Mouse (Mus musculus) liver, postnatal 0 days (tissue): ENCODE measurements around the gene D130040H23Rik.

Source experiments
- CTCF ChIP-seq: sonication (generic); IDR thresholded peaks from 2 replicates; pipeline ENCODE4 v1.5.1; 2016; ENCODE audit warnings: antibody characterized with exemption, low read depth
- EP300 ChIP-seq: IDR thresholded peaks from 2 replicates; pipeline ENCODE4 v1.6.1; 2016; ENCODE audit warnings: antibody characterized with exemption, low read depth, mild to moderate bottlenecking

GRCm38 (mm10) chr8:69324771-69325170, 53.9 kb downstream of the D130040H23Rik start:
- TF ChIP-seq CTCF = no peak
- TF ChIP-seq EP300 = no peak
